Mouse (Mus musculus): ENCODE results near the gene Sh2b3.

DNA sequence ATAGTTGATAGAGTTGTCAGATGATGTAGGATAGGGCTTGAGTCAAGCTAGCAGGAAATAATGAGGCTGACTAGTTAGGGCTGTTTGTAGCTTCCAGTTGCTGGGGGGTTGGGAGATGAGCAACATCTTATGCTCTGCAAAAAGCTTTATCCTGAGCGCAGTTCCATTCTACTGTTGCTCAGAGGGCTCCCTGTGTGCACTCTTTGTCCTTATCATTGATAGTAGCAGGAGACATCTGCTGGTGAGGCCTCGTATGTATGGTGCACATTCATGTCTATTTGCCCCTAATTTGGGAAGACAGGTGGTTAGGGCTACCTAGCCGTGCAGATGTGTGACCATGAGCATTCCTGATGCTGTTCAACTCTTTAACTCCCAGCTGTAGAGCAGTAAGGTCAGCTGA is 65.8 kb downstream of the Sh2b3 start:
- TF ChIP-seq GATA1 (IDR thresholded peaks at IDR 0.05; ENCODE audit: borderline replicate concordance, low read length) (no peak), CTCF (IDR thresholded peaks at IDR 0.05; ENCODE audit: low read depth, low read length) (no peak), TAL1 (conservative IDR thresholded peaks at IDR 0.05; ENCODE audit: low read depth, low read length) (no peak)
